ENCODE assay signal across 17 mouse cellular contexts in genomic region chr5:47522161-47522942, GRCm38 (mm10).
A peak's percentile ranks its signal among the peaks of the same experiment; 100 is the strongest.
DNase-seq lines count a peak whose midpoint lies in the region; ATAC-seq lines count a peak whose summit lies in the region.
"Had no signal": no experiment of that assay in that cellular context is flagged by ENCODE, and none has a peak within 500 bp of the region (broad histone marks: within the 10 kb centered on the region; RNA-seq: fewer than 3 reads in every experiment).

No protein-coding gene starts in this region.

- peak; percentile 4 for DNase-seq in hindbrain, embryonic 11.5 days (ENCODE audit: low spot score)
- peak; percentile 65 for DNase-seq in Muller cell, postnatal 12 days (ENCODE audit: inconsistent ontology term)
- DNase-seq in embryo, embryonic 11 days: peak; percentile 11
- DNase-seq in midbrain, embryonic 11.5 days (ENCODE audit: low spot score, missing footprints): peak; percentile 83
- DNase-seq in cerebellum, adult 11 months: no peak
- DNase-seq in thymus, postnatal 10 days (ENCODE audit: low spot score in 2 of 2): no peak
- DNase-seq in adipocyte (ENCODE audit: low spot score): no peak
- DNase-seq: cerebellum, postnatal 14 days; heart, adult 2 months; heart, postnatal 10 days; left cerebral cortex, postnatal 4 days; thymus, postnatal 14 days had no signal

- WGBS in hindbrain, embryonic 11.5 days: 49% methylated on average over 4 of the region's 4 CpGs
- WGBS in hindbrain, embryonic 12.5 days: 44% methylated on average over 4 of the region's 4 CpGs
- 38% methylated on average over 4 of the region's 4 CpGs for WGBS in midbrain, embryonic 11.5 days

- no peak overlapping the region for H3K4me2 ChIP-seq in hindbrain, embryonic 11.5 days (replicated peaks; ENCODE audit: low read depth, low read length)
- H3K4me2 ChIP-seq in hindbrain, embryonic 12.5 days (replicated peaks): no peak overlapping the region
- no peak overlapping the region for H3K4me2 ChIP-seq in midbrain, embryonic 11.5 days
- H3K4me2 ChIP-seq: embryonic facial prominence, embryonic 15.5 days; intestine, embryonic 15.5 days; neural tube, embryonic 12.5 days had no signal

- ATAC-seq in hindbrain, embryonic 11.5 days (ENCODE audit: low FRiP score): no peak
- no peak for ATAC-seq in hindbrain, embryonic 12.5 days (ENCODE audit: low FRiP score)
- ATAC-seq in midbrain, embryonic 11.5 days (ENCODE audit: low FRiP score): peak; percentile 71
- ATAC-seq: intestine, embryonic 15.5 days had no signal

- no peak overlapping the region for H3K9ac ChIP-seq in hindbrain, embryonic 11.5 days (ENCODE audit: low read depth, low read length)
- H3K9ac ChIP-seq in hindbrain, embryonic 12.5 days: no peak overlapping the region
- no peak overlapping the region for H3K9ac ChIP-seq in midbrain, embryonic 11.5 days (ENCODE audit: low read length)
- H3K9ac ChIP-seq: embryonic facial prominence, embryonic 15.5 days; intestine, embryonic 15.5 days; neural tube, embryonic 12.5 days had no signal

- no peaks in the 10 kb centered on the region for H3K36me3 ChIP-seq in hindbrain, embryonic 11.5 days (ENCODE audit: control insufficient read depth, insufficient read depth, low read length)
- no peaks in the 10 kb centered on the region for H3K36me3 ChIP-seq in hindbrain, embryonic 12.5 days
- H3K36me3 ChIP-seq in midbrain, embryonic 11.5 days (ENCODE audit: control insufficient read depth, insufficient read depth, low read length): no peaks in the 10 kb centered on the region
- H3K36me3 ChIP-seq: embryonic facial prominence, embryonic 15.5 days; intestine, embryonic 15.5 days; neural tube, embryonic 12.5 days had no signal

- no peaks in the 10 kb centered on the region for H3K9me3 ChIP-seq in hindbrain, embryonic 11.5 days (ENCODE audit: control insufficient read depth, low read length)
- no peaks in the 10 kb centered on the region for H3K9me3 ChIP-seq in hindbrain, embryonic 12.5 days (replicated peaks)
- no peaks in the 10 kb centered on the region for H3K9me3 ChIP-seq in midbrain, embryonic 11.5 days (ENCODE audit: control insufficient read depth, low read length)
- H3K9me3 ChIP-seq: embryonic facial prominence, embryonic 15.5 days; intestine, embryonic 15.5 days; megakaryocyte, embryonic 14.5 days; neural tube, embryonic 12.5 days had no signal

- no peak overlapping the region for H3K4me3 ChIP-seq in hindbrain, embryonic 11.5 days (ENCODE audit: low read depth, low read length)
- H3K4me3 ChIP-seq in hindbrain, embryonic 12.5 days: no peak overlapping the region
- H3K4me3 ChIP-seq in midbrain, embryonic 11.5 days (ENCODE audit: low read depth, low read length): no peak overlapping the region
- H3K4me3 ChIP-seq: embryonic facial prominence, embryonic 15.5 days; heart, adult 2 months; intestine, embryonic 15.5 days; megakaryocyte, embryonic 14.5 days; neural tube, embryonic 12.5 days had no signal

- no peak overlapping the region for H3K27ac ChIP-seq in hindbrain, embryonic 11.5 days (ENCODE audit: low read depth, low read length)
- no peak overlapping the region for H3K27ac ChIP-seq in hindbrain, embryonic 12.5 days
- H3K27ac ChIP-seq in midbrain, embryonic 11.5 days (ENCODE audit: low read depth, low read length): no peak overlapping the region
- H3K27ac ChIP-seq: embryonic facial prominence, embryonic 15.5 days; heart, adult 2 months; intestine, embryonic 15.5 days; neural tube, embryonic 12.5 days had no signal

- H3K27me3 ChIP-seq in hindbrain, embryonic 11.5 days (ENCODE audit: control insufficient read depth, insufficient read depth, low read length): no peaks in the 10 kb centered on the region
- no peaks in the 10 kb centered on the region for H3K27me3 ChIP-seq in hindbrain, embryonic 12.5 days
- no peaks in the 10 kb centered on the region for H3K27me3 ChIP-seq in midbrain, embryonic 11.5 days (ENCODE audit: control insufficient read depth, insufficient read depth, low read length)
- H3K27me3 ChIP-seq: embryonic facial prominence, embryonic 15.5 days; intestine, embryonic 15.5 days; megakaryocyte, embryonic 14.5 days; neural tube, embryonic 12.5 days had no signal

- H3K4me1 ChIP-seq in hindbrain, embryonic 11.5 days (replicated peaks; ENCODE audit: control insufficient read depth, insufficient read depth, low read length): no peaks in the 10 kb centered on the region
- H3K4me1 ChIP-seq in hindbrain, embryonic 12.5 days: peaks cover 4% of the 10 kb centered on the region
- H3K4me1 ChIP-seq in midbrain, embryonic 11.5 days (ENCODE audit: control insufficient read depth, insufficient read depth, low read length): peaks cover 5% of the 10 kb centered on the region; the same call in 1 of the 2 replicates
- H3K4me1 ChIP-seq: embryonic facial prominence, embryonic 15.5 days; intestine, embryonic 15.5 days; neural tube, embryonic 12.5 days had no signal

Comparison
In these comparisons a context has a peak if more than half of its experiments do, and no peak if none do; other contexts are left out.
1. DNase-seq: peak in hindbrain, embryonic 11.5 days (single experiment), Muller cell, postnatal 12 days (single experiment), embryo, embryonic 11 days (single experiment) and midbrain, embryonic 11.5 days (single experiment); none in cerebellum, adult 11 months (single experiment), thymus, postnatal 10 days (0 of 2) and adipocyte (single experiment).